In genomic region chr6:51857821-51858220, GRCm38 (mm10) we compare ENCODE assay signal across 8 mouse cellular contexts.
DNase-seq lines count a peak whose midpoint lies in the region; ATAC-seq and TF ChIP-seq lines count a peak whose summit lies in the region.

No protein-coding gene starts in this region.

- H3K36me3 ChIP-seq in embryonic facial prominence, embryonic 15.5 days, result no peaks in the 10 kb centered on the region
- H3K36me3 ChIP-seq in heart, embryonic 10.5 days, result no peaks in the 10 kb centered on the region
- H3K36me3 ChIP-seq in kidney, embryonic 14.5 days (ENCODE audit: control insufficient read depth, insufficient read depth, low read length), result no peaks in the 10 kb centered on the region
- H3K36me3 ChIP-seq in limb, embryonic 14.5 days (ENCODE audit: control insufficient read depth, insufficient read depth, low read length), result no peaks in the 10 kb centered on the region
- no peaks in the 10 kb centered on the region for H3K36me3 ChIP-seq in midbrain, postnatal 0 days (ENCODE audit: insufficient read depth, low read length)

- H3K27me3 ChIP-seq in embryonic facial prominence, embryonic 15.5 days, result 0 out of 2 replicates have a peak, but pooled peaks cover 4% of the 10 kb centered on the region
- no peaks in the 10 kb centered on the region for H3K27me3 ChIP-seq in heart, embryonic 10.5 days (ENCODE audit: insufficient read depth, poor library complexity, severe bottlenecking)
- no peaks in the 10 kb centered on the region for H3K27me3 ChIP-seq in kidney, embryonic 14.5 days (ENCODE audit: control insufficient read depth, insufficient read depth, low read length)
- H3K27me3 ChIP-seq in limb, embryonic 14.5 days (ENCODE audit: control insufficient read depth, insufficient read depth, low read length), result peaks cover 4% of the 10 kb centered on the region; the same call in 1 of the 2 replicates
- H3K27me3 ChIP-seq in midbrain, postnatal 0 days (ENCODE audit: insufficient read depth, low read length), result peaks cover 3% of the 10 kb centered on the region; the same call in 1 of the 2 replicates

- DNase-seq in A20 (ENCODE audit: low read depth, low spot score), result peak; percentile 87
- DNase-seq in heart, embryonic 10.5 days (ENCODE audit: low spot score), result peak; percentile 95
- peak; percentile 96 for DNase-seq in limb, embryonic 14.5 days (ENCODE audit: low spot score)
- peak; percentile 98 for DNase-seq in midbrain, postnatal 0 days (ENCODE audit: low spot score)
- DNase-seq in spleen, postnatal 10 days (ENCODE audit: low spot score in 2 of 2), result peak; percentile 52 to 87

- 0 out of 2 replicates have a peak overlapping the region, but pooled peaks have one; percentile 29 for H3K4me2 ChIP-seq in embryonic facial prominence, embryonic 15.5 days (replicated peaks)
- H3K4me2 ChIP-seq in kidney, embryonic 14.5 days (replicated peaks; ENCODE audit: low read depth, low read length), result no peak overlapping the region
- no peak overlapping the region for H3K4me2 ChIP-seq in limb, embryonic 14.5 days (replicated peaks; ENCODE audit: low read depth, low read length, severe bottlenecking)
- no peak overlapping the region for H3K4me2 ChIP-seq in midbrain, postnatal 0 days (ENCODE audit: low read depth, low read length, poor library complexity, severe bottlenecking)

- TF ChIP-seq CTCF in bone marrow, adult 2 months (IDR thresholded peaks at IDR 0.05; ENCODE audit: control insufficient read depth, insufficient read depth, low read length), result peak; percentile 93
- TF ChIP-seq CTCF in midbrain, postnatal 0 days (IDR thresholded peaks at IDR 0.05), result peak; percentile 99

- H3K9me3 ChIP-seq in embryonic facial prominence, embryonic 15.5 days (replicated peaks), result no peaks in the 10 kb centered on the region
- H3K9me3 ChIP-seq in heart, embryonic 10.5 days, result no peaks in the 10 kb centered on the region
- H3K9me3 ChIP-seq in kidney, embryonic 14.5 days (ENCODE audit: control insufficient read depth, low read length), result no peaks in the 10 kb centered on the region
- no peaks in the 10 kb centered on the region for H3K9me3 ChIP-seq in limb, embryonic 14.5 days (ENCODE audit: control insufficient read depth, low read length)
- H3K9me3 ChIP-seq in midbrain, postnatal 0 days (ENCODE audit: low read length), result no peaks in the 10 kb centered on the region

- H3K9ac ChIP-seq in embryonic facial prominence, embryonic 15.5 days, result no peak overlapping the region
- H3K9ac ChIP-seq in kidney, embryonic 14.5 days (ENCODE audit: low read depth, low read length), result no peak overlapping the region
- H3K9ac ChIP-seq in limb, embryonic 14.5 days (ENCODE audit: low read depth, low read length, severe bottlenecking), result no peak overlapping the region
- H3K9ac ChIP-seq in midbrain, postnatal 0 days (replicated peaks; ENCODE audit: low read length, poor library complexity, severe bottlenecking), result no peak overlapping the region

- 3% methylated on average over 11 of the region's 11 CpGs for WGBS in bone marrow, adult 2 months
- under 1% methylated on average over 11 of the region's 11 CpGs for WGBS in embryonic facial prominence, embryonic 15.5 days
- under 1% methylated on average over 11 of the region's 11 CpGs for WGBS in heart, embryonic 10.5 days
- WGBS in kidney, embryonic 14.5 days, result 0% methylated on average over 11 of the region's 11 CpGs
- 0% methylated on average over 11 of the region's 11 CpGs for WGBS in limb, embryonic 14.5 days
- under 1% methylated on average over 11 of the region's 11 CpGs for WGBS in midbrain, postnatal 0 days

- TF ChIP-seq POLR2A in bone marrow, adult 2 months (IDR thresholded peaks at IDR 0.05; ENCODE audit: borderline replicate concordance, control insufficient read depth, low read depth, low read length), result no peak
- no peak for TF ChIP-seq POLR2A in limb, embryonic 14.5 days (IDR thresholded peaks at IDR 0.05; ENCODE audit: borderline replicate concordance, extremely low read depth, insufficient read depth, insufficient read length)

- no peak overlapping the region for H3K27ac ChIP-seq in bone marrow, adult 2 months (ENCODE audit: control insufficient read depth, insufficient read depth, low read depth, low read length, poor library complexity)
- H3K27ac ChIP-seq in embryonic facial prominence, embryonic 15.5 days (replicated peaks), result no peak overlapping the region
- peak overlapping the region; percentile 69 for H3K27ac ChIP-seq in heart, embryonic 10.5 days
- no peak overlapping the region for H3K27ac ChIP-seq in kidney, embryonic 14.5 days (ENCODE audit: low read depth, low read length)
- no peak overlapping the region for H3K27ac ChIP-seq in limb, embryonic 14.5 days (replicated peaks; ENCODE audit: low read depth, low read length)
- no peak overlapping the region for H3K27ac ChIP-seq in midbrain, postnatal 0 days (ENCODE audit: low read depth, low read length)

- no peak overlapping the region for H3K4me3 ChIP-seq in bone marrow, adult 2 months (replicated peaks; ENCODE audit: control insufficient read depth, low read depth, low read length)
- H3K4me3 ChIP-seq in embryonic facial prominence, embryonic 15.5 days (replicated peaks), result no peak overlapping the region
- no peak overlapping the region for H3K4me3 ChIP-seq in heart, embryonic 10.5 days
- no peak overlapping the region for H3K4me3 ChIP-seq in kidney, embryonic 14.5 days (ENCODE audit: low read length)
- no peak overlapping the region for H3K4me3 ChIP-seq in limb, embryonic 14.5 days (replicated peaks; ENCODE audit: low read length)
- H3K4me3 ChIP-seq in midbrain, postnatal 0 days (ENCODE audit: low read depth, low read length), result no peak overlapping the region

- peaks cover 3% of the 10 kb centered on the region for H3K4me1 ChIP-seq in bone marrow, adult 2 months (ENCODE audit: control insufficient read depth, insufficient read depth, low read length)
- H3K4me1 ChIP-seq in embryonic facial prominence, embryonic 15.5 days, result 0 out of 2 replicates have a peak, but pooled peaks cover 2% of the 10 kb centered on the region
- H3K4me1 ChIP-seq in heart, embryonic 10.5 days, result 0 out of 2 replicates have a peak, but pooled peaks cover 6% of the 10 kb centered on the region
- H3K4me1 ChIP-seq in kidney, embryonic 14.5 days (ENCODE audit: control insufficient read depth, insufficient read depth, low read length), result peaks cover 6% of the 10 kb centered on the region; the same call in 1 of the 2 replicates
- no peaks in the 10 kb centered on the region for H3K4me1 ChIP-seq in limb, embryonic 14.5 days (ENCODE audit: control insufficient read depth, insufficient read depth, low read length)
- no peaks in the 10 kb centered on the region for H3K4me1 ChIP-seq in midbrain, postnatal 0 days (ENCODE audit: insufficient read depth, low read length)

- ATAC-seq in embryonic facial prominence, embryonic 15.5 days (ENCODE audit: insufficient number of reproducible peaks, low FRiP score, low TSS enrichment, low read depth), result peak; percentile 88
- peak; percentile 85 for ATAC-seq in kidney, embryonic 14.5 days (ENCODE audit: low FRiP score, low TSS enrichment)
- peak; percentile 93 for ATAC-seq in limb, embryonic 14.5 days (ENCODE audit: low FRiP score, low read depth)
- peak; percentile 95 for ATAC-seq in midbrain, postnatal 0 days (ENCODE audit: low FRiP score)
